Mouse (Mus musculus): ENCODE results near the gene Erc2. TPM values are rescaled to one million over a fixed set of nuclear protein-coding genes. Genes with fewer than 3 reads are reported as not detected.

Erc2 gene
- total RNA-seq, 2 experiments from 2014 or later, result 0.52 to 0.66 TPM

GRCm38 (mm10) chr14:28510341-28511028, 888.3 kb downstream of the Erc2 start:
- intact Hi-C loops (cut with DNase I), result loop anchor here (10.0 kb wide), 1 partner anchor 584 kb away; no protein-coding TSS in a partner anchor
- DNase-seq, result no peak

GRCm38 (mm10) chr14:28511029-28511651, 888.9 kb downstream of the Erc2 start:
- intact Hi-C loops (cut with DNase I), result loop anchor here (10.0 kb wide), 1 partner anchor 584 kb away; no protein-coding TSS in a partner anchor
- DNase-seq, result no peak

GRCm38 (mm10) chr14:28512805-28513590, 890.8 kb downstream of the Erc2 start:
- DNase-seq, result no peak
- intact Hi-C loops (cut with DNase I), result loop anchor here (10.0 kb wide), 1 partner anchor 582 kb away; no protein-coding TSS in a partner anchor

GRCm38 (mm10) chr14:28514171-28514570, 891.9 kb downstream of the Erc2 start:
- DNase-seq, result no peak
- intact Hi-C loops (cut with DNase I), result loop anchor here (10.0 kb wide), 1 partner anchor 581 kb away; no protein-coding TSS in a partner anchor

GRCm38 (mm10) chr14:28515331-28515730, 893.1 kb downstream of the Erc2 start:
- intact Hi-C loops (cut with DNase I), result loop anchor here (10.0 kb wide), 1 partner anchor 579 kb away; no protein-coding TSS in a partner anchor
- DNase-seq, result no peak

- intact Hi-C loops (cut with DNase I), result loop anchor here (10.0 kb wide), 1 partner anchor 577 kb away; no protein-coding TSS in a partner anchor
- no peak for DNase-seq
These were observed 895.7 kb downstream of the Erc2 start for GRCm38 (mm10) chr14:28517631-28518560.

- DNase-seq, result no peak
- intact Hi-C loops (cut with DNase I), result no loop called here
These were observed 898.9 kb downstream of the Erc2 start for GRCm38 (mm10) chr14:28521106-28521505.

- no peak for DNase-seq
- intact Hi-C loops (cut with DNase I), result no loop called here
These were observed 900.4 kb downstream of the Erc2 start for GRCm38 (mm10) chr14:28522611-28523010.

- DNase-seq, result no peak
- intact Hi-C loops (cut with DNase I), result no loop called here
These were observed 903.3 kb downstream of the Erc2 start for GRCm38 (mm10) chr14:28525566-28525965.

Other genes starting within 250 kb of the Erc2 start
- gene Fam208a, start 193.6 kb upstream of the Erc2 start, total RNA-seq (2021), result 1 to 10 TPM; 4.5 to 4.9 TPM
- 1 to 10 TPM; 6.7 to 8.4 TPM for gene Ccdc66, start 114.0 kb upstream of the Erc2 start, total RNA-seq (2021)

Data from gastrocnemius, postnatal 36 days (tissue).